10 mouse cellular contexts compared by ENCODE assay signal in genomic region chr5:74240298-74240697, GRCm38 (mm10).
"Had no signal": no experiment of that assay in that cellular context is flagged by ENCODE, and none has a peak within 500 bp of the region (broad histone marks: within the 10 kb centered on the region; RNA-seq: fewer than 3 reads in every experiment).

No protein-coding gene starts in this region.

- H3K9me3 ChIP-seq: limb, embryonic 12.5 days; midbrain, embryonic 12.5 days; neural tube, embryonic 13.5 days had no signal

- H3K4me1 ChIP-seq: midbrain, embryonic 12.5 days had no signal

- ATAC-seq: midbrain, embryonic 16.5 days had no signal

- H3K27me3 ChIP-seq: limb, embryonic 12.5 days; midbrain, embryonic 12.5 days; neural tube, embryonic 13.5 days had no signal

- H3K27ac ChIP-seq: hindbrain, embryonic 14.5 days; limb, embryonic 12.5 days; liver, embryonic 14.5 days; midbrain, embryonic 12.5 days; neural tube, embryonic 13.5 days had no signal

- H3K4me3 ChIP-seq: limb, embryonic 12.5 days; midbrain, embryonic 12.5 days; neural tube, embryonic 13.5 days had no signal

- H3K9ac ChIP-seq: hindbrain, embryonic 14.5 days; limb, embryonic 12.5 days; liver, embryonic 14.5 days; midbrain, embryonic 12.5 days; neural tube, embryonic 13.5 days had no signal

- H3K36me3 ChIP-seq: limb, embryonic 12.5 days; midbrain, embryonic 12.5 days; neural tube, embryonic 13.5 days had no signal

- H3K4me2 ChIP-seq: hindbrain, embryonic 14.5 days; limb, embryonic 12.5 days; midbrain, embryonic 12.5 days; neural tube, embryonic 13.5 days had no signal

- DNase-seq: kidney, adult 8-10 months; kidney, postnatal 10 days; right cerebral cortex, postnatal 14 days; thymus, postnatal 4 days had no signal
